Mouse (Mus musculus) CH12.LX (cell line): ENCODE results near the gene Tmsb10. TPM values are rescaled to one million over a fixed set of nuclear protein-coding genes. Genes with fewer than 3 reads are reported as not detected.

Source experiments
- DNase-seq: peaks from one replicate; pipeline ENCODE4 v3.0.0-alpha.2; 2013; ENCODE audit errors: extremely low read depth
- H3K27ac ChIP-seq: 2 replicates; pipeline ENCODE4 v1.5.1; 2012; ENCODE audit warnings: low read depth, mild to moderate bottlenecking, control low read depth, moderate library complexity; ENCODE audit not compliant: insufficient read depth
- H3K27me3 ChIP-seq: replicated peaks from 2 replicates; pipeline ENCODE3; 2012; ENCODE audit warnings: inconsistent platforms
- H3K36me3 ChIP-seq, 2 experiments: replicated peaks in 1 of 2; 2 replicates each; pipeline versions ENCODE3 to v1.6.1; 2012; ENCODE audit warnings: inconsistent platforms in 1 of 2, low read length in 1 of 2, mild to moderate bottlenecking in 1 of 2, mixed read lengths in 1 of 2, moderate library complexity in 1 of 2; ENCODE audit not compliant: control insufficient read depth in 1 of 2, insufficient read depth in 1 of 2
- H3K4me1 ChIP-seq, 2 experiments: 2 replicates each; pipeline ENCODE4 v1.6.1; 2012; ENCODE audit warnings: inconsistent platforms in 1 of 2, moderate library complexity in 1 of 2; ENCODE audit not compliant: insufficient read depth in 2 of 2, control insufficient read depth in 1 of 2
- H3K4me2 ChIP-seq: 2 replicates; pipeline ENCODE4 v1.6.1; 2012; ENCODE audit warnings: low read depth, mild to moderate bottlenecking, control low read depth; ENCODE audit not compliant: poor library complexity, insufficient read depth, severe bottlenecking
- H3K4me3 ChIP-seq, 3 experiments: fragments of 150-350 bp in 1 of 3; sonication (generic) in 1 of 3; replicated peaks in 1 of 3; 2 replicates each; pipeline versions ENCODE3 to v1.5.1; 2011 to 2012; ENCODE audit warnings: low read depth in 2 of 3, low read length in 2 of 3, mild to moderate bottlenecking in 2 of 3, moderate library complexity in 2 of 3, control low read depth in 1 of 3, improper control_type of control experiment in 1 of 3, inconsistent platforms in 1 of 3, mixed read lengths in 1 of 3; ENCODE audit not compliant: poor library complexity in 1 of 3
- H3K79me2 ChIP-seq: replicated peaks from 2 replicates; pipeline ENCODE4 v1.6.1; 2012; ENCODE audit warnings: mild to moderate bottlenecking, moderate library complexity; ENCODE audit not compliant: control insufficient read depth, poor library complexity, insufficient read depth, severe bottlenecking; ENCODE audit errors: extremely low read depth
- H3K9ac ChIP-seq: 2 replicates; pipeline ENCODE4 v1.6.1; 2012; ENCODE audit warnings: low read depth, mild to moderate bottlenecking, control low read depth, moderate library complexity; ENCODE audit not compliant: insufficient read depth
- H3K9me3 ChIP-seq: replicated peaks from 2 replicates; pipeline ENCODE3; 2012; ENCODE audit warnings: low read length, inconsistent platforms, mixed read lengths
- BHLHE40 ChIP-seq: IDR thresholded peaks from 2 replicates; pipeline ENCODE4 v1.6.1; 2011; ENCODE audit warnings: mild to moderate bottlenecking, low read depth, low read length, improper control_type of control experiment
- CHD2 ChIP-seq: IDR thresholded peaks from 2 replicates; pipeline ENCODE4 v1.6.1; 2011; ENCODE audit warnings: low read length, improper control_type of control experiment
- ELF1 ChIP-seq: IDR thresholded peaks from 2 replicates; pipeline ENCODE4 v1.6.1; 2014; ENCODE audit warnings: low read depth, mild to moderate bottlenecking, inconsistent platforms, low read length, improper control_type of control experiment
- EP300 ChIP-seq: IDR thresholded peaks from 2 replicates; pipeline ENCODE4 v1.6.1; 2011; ENCODE audit warnings: low read length, improper control_type of control experiment
- MAFK ChIP-seq: IDR thresholded peaks from 2 replicates; pipeline ENCODE4 v1.6.1; 2011; ENCODE audit warnings: low read length, improper control_type of control experiment; ENCODE audit not compliant: insufficient replicate concordance
- MAZ ChIP-seq: IDR thresholded peaks from 2 replicates; pipeline ENCODE4 v1.6.1; 2012; ENCODE audit warnings: low read depth, mild to moderate bottlenecking, inconsistent platforms, low read length, improper control_type of control experiment, moderate library complexity
- MEF2A ChIP-seq: IDR thresholded peaks from 2 replicates; pipeline ENCODE4 v1.6.1; 2014; ENCODE audit warnings: low read depth, mild to moderate bottlenecking, inconsistent platforms, low read length, improper control_type of control experiment, borderline replicate concordance
- MYC ChIP-seq: IDR thresholded peaks from 2 replicates; pipeline ENCODE4 v1.6.1; 2011; ENCODE audit warnings: low read depth, mild to moderate bottlenecking, improper control_type of control experiment, low read length
- NRF1 ChIP-seq: IDR thresholded peaks from 2 replicates; pipeline ENCODE4 v1.6.1; 2014; ENCODE audit warnings: low read depth, mild to moderate bottlenecking, inconsistent platforms, low read length, improper control_type of control experiment, moderate library complexity
- RAD21 ChIP-seq: IDR thresholded peaks from 2 replicates; pipeline ENCODE4 v1.6.1; 2011; ENCODE audit warnings: low read depth, mild to moderate bottlenecking, low read length, improper control_type of control experiment, moderate library complexity
- SMC3 ChIP-seq: IDR thresholded peaks from 2 replicates; pipeline ENCODE4 v1.6.1; 2011; ENCODE audit warnings: low read depth, low read length, improper control_type of control experiment
- USF1 ChIP-seq: IDR thresholded peaks from 2 replicates; pipeline ENCODE4 v1.6.1; 2014; ENCODE audit warnings: low read depth, mild to moderate bottlenecking, inconsistent platforms, low read length, improper control_type of control experiment
- ZC3H11A ChIP-seq: IDR thresholded peaks from 2 replicates; pipeline ENCODE4 v1.6.1; 2012; ENCODE audit warnings: low read depth, mild to moderate bottlenecking, inconsistent platforms, low read length, improper control_type of control experiment
- ZMIZ1 ChIP-seq: IDR thresholded peaks from 2 replicates; pipeline ENCODE4 v1.6.1; 2012; ENCODE audit warnings: low read depth, mild to moderate bottlenecking, inconsistent platforms, low read length, improper control_type of control experiment
- dilution Hi-C: fragments of 300-500 bp; cut with MboI; formaldehyde crosslinking; loops from 2 replicates; pipeline ENCODE4 v1.14.3; 2020; ENCODE audit warnings: low sequenced_read_pairs; ENCODE audit not compliant: extremely low pct_unique_long_range_greater_than_20kb, extremely low pct_ligation_motif_present
- in situ Hi-C: fragments of 300-500 bp; cut with MboI; formaldehyde crosslinking; loops from 3 replicates; pipeline ENCODE4 v1.14.3; 2019; ENCODE audit warnings: low sequenced_read_pairs, low pct_ligation_motif_present, low pct_unique_long_range_greater_than_20kb, mixed read lengths
- polyA plus RNA-seq: library from polyadenylated mRNA; unstranded; fragments of >175 nt; gene quantifications from 2 replicates; pipeline ENCODE4 v1.2.1, GENCODE M21; 2012; ENCODE audit warnings: low read depth; ENCODE audit not compliant: insufficient read length
- total RNA-seq, 2 experiments: library from RNA; depleted of rRNA; stranded (reverse); fragments of 300-350 nt in 1 of 2; fragments of >200 nt in 1 of 2; gene quantifications; 2 replicates each; pipeline ENCODE4 v1.2.3; 2012 to 2014

The Tmsb10 gene
- total and polyA plus RNA-seq, 3 experiments = 223 to 479 (median 379) TPM

DNA sequence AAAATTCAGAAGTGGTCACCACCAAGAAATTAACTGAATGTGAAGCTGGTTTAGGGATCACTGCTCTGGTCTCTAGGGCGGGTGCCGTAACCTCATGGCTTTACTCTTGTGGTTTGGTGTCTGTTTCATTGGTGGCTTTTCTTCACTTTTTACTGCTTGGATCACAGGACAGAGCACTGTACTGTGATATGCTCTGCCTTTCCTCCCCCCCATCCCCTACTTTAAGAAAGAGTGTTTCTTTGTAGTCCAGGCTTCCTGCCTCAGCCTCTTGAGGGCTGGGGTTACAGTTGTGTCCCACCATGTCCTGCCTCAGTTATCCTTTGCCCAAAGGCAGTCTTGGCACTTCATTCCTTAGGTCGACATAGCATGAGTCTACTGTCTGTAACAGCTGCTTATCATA, 21.1 kb downstream of the Tmsb10 start:
- Histone ChIP-seq H3K27me3 (no peaks in the 10 kb centered on the region), H3K4me2 (peak overlapping the region; percentile 82), H3K4me3 (peak overlapping the region; percentile 23 to 38 (median 27)), H3K36me3 (no peaks in the 10 kb centered on the region), H3K79me2 (no peaks in the 10 kb centered on the region), H3K27ac (peak overlapping the region; percentile 99), H3K9ac (peak overlapping the region; percentile 69), H3K4me1 (peaks cover 11 to 40% of the 10 kb centered on the region in 2 experiments; a peak in 3 of 4 replicates), H3K9me3 (peaks cover 2% of the 10 kb centered on the region)
- TF ChIP-seq SMC3 (no peak), MYC (0 out of 2 replicates have a peak, but pooled peaks have one; percentile 56), BHLHE40 (peak; percentile 41), MEF2A (no peak), MAZ (peak; percentile 44; the same call in 1 of the 2 replicates), MAFK (0 out of 2 replicates have a peak, but pooled peaks have one; percentile 13), ZC3H11A (no peak)
- in situ Hi-C loops = no loop called here
- dilution Hi-C loops = no loop called here
- no peak for DNase-seq

- TF ChIP-seq CHD2 = no peak
- no peak for TF ChIP-seq ZMIZ1
- no peak for TF ChIP-seq ZC3H11A
- TF ChIP-seq ELF1 = 0 out of 2 replicates have a peak, but pooled peaks have one; percentile 20
- 0 out of 2 replicates have a peak, but pooled peaks have one; percentile 24 for TF ChIP-seq EP300
- dilution Hi-C loops (no loop called here), in situ Hi-C loops (no loop called here)
- H3K4me3 ChIP-seq = no peak overlapping the region
- H3K4me2 ChIP-seq = no peak overlapping the region
- H3K27ac ChIP-seq = no peak overlapping the region
- H3K79me2 ChIP-seq = no peaks in the 10 kb centered on the region
- no peaks in the 10 kb centered on the region for H3K27me3 ChIP-seq
- H3K9me3 ChIP-seq = peaks cover 2% of the 10 kb centered on the region
- DNase-seq = no peak
- no peak overlapping the region for H3K9ac ChIP-seq
- H3K36me3 ChIP-seq = no peaks in the 10 kb centered on the region
- H3K4me1 ChIP-seq = peaks cover 0 to 34% of the 10 kb centered on the region in 2 experiments; a peak in 2 of 4 replicates
These were observed 25.6 kb downstream of the Tmsb10 start for GRCm38 (mm10) chr6:72932955-72933354.

DNA sequence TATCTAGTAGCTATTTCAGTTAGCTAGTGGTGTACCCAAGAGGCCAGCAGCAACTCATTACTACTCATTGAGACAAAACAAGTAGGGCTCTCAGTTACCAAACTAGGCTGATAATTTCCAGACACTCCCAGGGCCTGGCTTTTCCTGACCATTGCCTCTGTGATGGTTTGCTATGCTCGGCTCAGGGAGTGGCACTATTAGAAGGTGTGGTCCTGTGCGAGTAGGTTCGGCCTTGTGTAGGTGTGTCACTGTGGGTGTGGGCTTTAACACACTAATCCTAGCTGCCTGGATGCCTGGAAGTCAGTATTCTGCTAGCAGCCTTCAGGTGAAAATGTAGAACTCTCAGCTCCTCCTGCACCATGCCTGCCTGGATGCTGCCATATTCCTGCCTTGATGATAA, 27.0 kb downstream of the Tmsb10 start:
- Histone ChIP-seq H3K4me3 (no peak overlapping the region), H3K9ac (no peak overlapping the region), H3K36me3 (no peaks in the 10 kb centered on the region), H3K4me1 (peaks cover 6 to 30% of the 10 kb centered on the region in 2 experiments), H3K27me3 (no peaks in the 10 kb centered on the region), H3K9me3 (peaks cover 2% of the 10 kb centered on the region), H3K27ac (no peak overlapping the region), H3K4me2 (no peak overlapping the region), H3K79me2 (no peaks in the 10 kb centered on the region)
- DNase-seq = no peak
- TF ChIP-seq MEF2A = no peak
- TF ChIP-seq RAD21 = no peak
- TF ChIP-seq MYC = no peak
- no peak for TF ChIP-seq NRF1
- TF ChIP-seq USF1 = no peak
- dilution Hi-C loops = no loop called here
- in situ Hi-C loops = no loop called here
